Mouse (Mus musculus) brain, embryonic 14.5 days (tissue): ENCODE results near the gene Tmem9b. TPM values are rescaled to one million over a fixed set of nuclear protein-coding genes. Genes with fewer than 3 reads are reported as not detected.

ENCODE experiments used
- DNase-seq: peaks from one replicate; pipeline ENCODE4 v3.0.0-alpha.2; 2011; ENCODE audit warnings: low read depth
- CTCF ChIP-seq: fragments of 200-500 bp; IDR thresholded peaks from 2 replicates; pipeline ENCODE4 v1.5.1; 2012; ENCODE audit warnings: inconsistent platforms, mild to moderate bottlenecking, moderate library complexity, borderline replicate concordance; ENCODE audit not compliant: insufficient read depth, insufficient read length; ENCODE audit errors: extremely low read depth
- POLR2A ChIP-seq: fragments of 200-500 bp; IDR thresholded peaks from 2 replicates; pipeline ENCODE4 v1.6.1; 2012; ENCODE audit warnings: mild to moderate bottlenecking, inconsistent platforms, borderline replicate concordance; ENCODE audit not compliant: poor library complexity, insufficient read depth, insufficient read length, severe bottlenecking; ENCODE audit errors: extremely low read depth
- polyA plus RNA-seq: library from polyadenylated mRNA; depleted of rRNA; stranded (reverse); fragments of >200 nt; gene quantifications from 2 replicates; pipeline ENCODE4 v1.2.3, GENCODE M21; 2012; rRNA removed

The Tmem9b gene
- polyA plus RNA-seq, 1 experiment, result 64.2 TPM

GRCm38 (mm10) chr7:109703190-109704015 lies 49.3 kb downstream of the Tmem9b start, which contains the start of the genes St5 and Akip1:
Gene St5, minus strand, starts transcription at chr7:109703605.
Gene Akip1, plus strand, starts transcription at chr7:109703690.
- DNase-seq, result peak; percentile 97

GRCm38 (mm10) chr7:109702721-109703120 lies 50.0 kb downstream of the Tmem9b start:
- TF ChIP-seq CTCF, result no peak
- no peak for TF ChIP-seq POLR2A
- no peak for DNase-seq

More at GRCm38 (mm10) chr7:109703190-109704015, 49.3 kb downstream of the Tmem9b start, which contains the start of the genes St5 and Akip1:
- no peak for TF ChIP-seq CTCF
- peak; percentile 57; the same call in 1 of the 2 replicates for TF ChIP-seq POLR2A

GRCm38 (mm10) chr7:109700213-109700612 lies 52.5 kb downstream of the Tmem9b start:
- DNase-seq, result no peak
- TF ChIP-seq POLR2A, result no peak
- no peak for TF ChIP-seq CTCF

GRCm38 (mm10) chr7:109695339-109695726 lies 57.3 kb downstream of the Tmem9b start:
- no peak for TF ChIP-seq POLR2A
- no peak for DNase-seq

- no peak for DNase-seq
- TF ChIP-seq POLR2A, result no peak
- TF ChIP-seq CTCF, result no peak
These were observed 57.9 kb downstream of the Tmem9b start for GRCm38 (mm10) chr7:109694576-109695338.

GRCm38 (mm10) chr7:109690961-109691360 lies 61.7 kb downstream of the Tmem9b start:
- DNase-seq, result no peak
- no peak for TF ChIP-seq CTCF
- no peak for TF ChIP-seq POLR2A

GRCm38 (mm10) chr7:109690101-109690500 lies 62.6 kb downstream of the Tmem9b start:
- DNase-seq, result no peak
- TF ChIP-seq CTCF, result peak; percentile 6; the same call in 1 of the 2 replicates
- TF ChIP-seq POLR2A, result no peak

- peak; percentile 59 for DNase-seq
- no peak for TF ChIP-seq CTCF
- TF ChIP-seq POLR2A, result no peak
These were observed 66.0 kb downstream of the Tmem9b start for GRCm38 (mm10) chr7:109686585-109687128.

Other genes starting within 250 kb of the Tmem9b start
- gene Trim66, start 244.7 kb downstream of the Tmem9b start, polyA plus RNA-seq, result 1.2 and 1.5 TPM in 2 replicates
- gene Rpl27a, start 233.7 kb downstream of the Tmem9b start, polyA plus RNA-seq, result 440 and 482 TPM in 2 replicates
- gene St5, start 49.3 kb downstream of the Tmem9b start, polyA plus RNA-seq, result 17.6 and 26.6 TPM in 2 replicates
- gene Akip1, start 49.2 kb downstream of the Tmem9b start, polyA plus RNA-seq, result 11.1 and 12.0 TPM in 2 replicates
- gene BC051019, start 29.0 kb downstream of the Tmem9b start, polyA plus RNA-seq, result 0.26 and 0.32 TPM in 2 replicates
- gene Ascl3, start 21.1 kb downstream of the Tmem9b start, polyA plus RNA-seq, result 0.11 and 0.14 TPM in 2 replicates
- 2.6 and 3.2 TPM in 2 replicates for gene Nrip3, start 29.1 kb upstream of the Tmem9b start, polyA plus RNA-seq
- 0.35 and 1.5 TPM in 2 replicates for gene Scube2, start 112.8 kb upstream of the Tmem9b start, polyA plus RNA-seq
- 153 and 157 TPM in 2 replicates for gene Dennd5a, start 207.6 kb upstream of the Tmem9b start, polyA plus RNA-seq
- gene Tmem41b, start 234.1 kb upstream of the Tmem9b start, polyA plus RNA-seq, result 47.2 and 52.4 TPM in 2 replicates